Mouse (Mus musculus): ENCODE measurements around the gene Arhgap28. TPM values are rescaled to one million over a fixed set of nuclear protein-coding genes. Genes with fewer than 3 reads are reported as not detected.

Arhgap28 gene
- total RNA-seq, 2 experiments from 2014 or later, result 1.1 to 1.2 TPM

GRCm38 (mm10) chr17:67994861-67995260 is 9.1 kb downstream of the Arhgap28 start:
- no peak for DNase-seq

GRCm38 (mm10) chr17:67993371-67994045 is 10.4 kb downstream of the Arhgap28 start:
- intact Hi-C loops (cut with DNase I), result no loop called here

More at GRCm38 (mm10) chr17:67994861-67995260, 9.1 kb downstream of the Arhgap28 start:
- intact Hi-C loops (cut with DNase I), result no loop called here

GRCm38 (mm10) chr17:67989716-67990115 is 14.2 kb downstream of the Arhgap28 start:
- intact Hi-C loops (cut with DNase I), result no loop called here
- no peak for DNase-seq

More at GRCm38 (mm10) chr17:67993371-67994045, 10.4 kb downstream of the Arhgap28 start:
- no peak for DNase-seq

- DNase-seq, result peak; percentile 20 to 23
These were observed 14.8 kb downstream of the Arhgap28 start for GRCm38 (mm10) chr17:67988920-67989621.

GRCm38 (mm10) chr17:67985532-67985931 is 18.4 kb downstream of the Arhgap28 start:
- intact Hi-C loops (cut with DNase I), result no loop called here
- no peak for DNase-seq

More at GRCm38 (mm10) chr17:67988920-67989621, 14.8 kb downstream of the Arhgap28 start:
- intact Hi-C loops (cut with DNase I), result no loop called here

- intact Hi-C loops (cut with DNase I), result no loop called here
- no peak for DNase-seq
These were observed 23.3 kb downstream of the Arhgap28 start for GRCm38 (mm10) chr17:67980573-67980972.

- intact Hi-C loops (cut with DNase I), result no loop called here
- no peak for DNase-seq
These were observed 24.7 kb downstream of the Arhgap28 start for GRCm38 (mm10) chr17:67979248-67979647.

- DNase-seq, result peak; percentile 46 to 65
These were observed 25.1 kb downstream of the Arhgap28 start for GRCm38 (mm10) chr17:67978786-67979185.

GRCm38 (mm10) chr17:67976465-67976864 is 27.5 kb downstream of the Arhgap28 start:
- DNase-seq, result no peak
- intact Hi-C loops (cut with DNase I), result no loop called here

More at GRCm38 (mm10) chr17:67978786-67979185, 25.1 kb downstream of the Arhgap28 start:
- intact Hi-C loops (cut with DNase I), result no loop called here

- no peak for DNase-seq
- intact Hi-C loops (cut with DNase I), result no loop called here
These were observed 27.9 kb downstream of the Arhgap28 start for GRCm38 (mm10) chr17:67976027-67976426.

- DNase-seq, result no peak
- intact Hi-C loops (cut with DNase I), result no loop called here
These were observed 29.2 kb downstream of the Arhgap28 start for GRCm38 (mm10) chr17:67974679-67975078.

- no peak for DNase-seq
- intact Hi-C loops (cut with DNase I), result no loop called here
These were observed 36.9 kb downstream of the Arhgap28 start for GRCm38 (mm10) chr17:67966853-67967540.

GRCm38 (mm10) chr17:67962858-67963257 is 41.1 kb downstream of the Arhgap28 start:
- intact Hi-C loops (cut with DNase I), result no loop called here
- no peak for DNase-seq

GRCm38 (mm10) chr17:67962020-67962419 is 41.9 kb downstream of the Arhgap28 start:
- DNase-seq, result peak in 1 of 2 experiments; percentile 8
- intact Hi-C loops (cut with DNase I), result no loop called here

- intact Hi-C loops (cut with DNase I), result loop anchor here (5.0 kb wide), 1 partner anchor 43 kb away; the partner anchor contains the start of gene Arhgap28
- no peak for DNase-seq
These were observed 45.0 kb downstream of the Arhgap28 start for GRCm38 (mm10) chr17:67958909-67959308.

- intact Hi-C loops (cut with DNase I), result loop anchor here (5.0 kb wide), 1 partner anchor 45 kb away; the partner anchor contains the start of gene Arhgap28
- no peak for DNase-seq
These were observed 46.3 kb downstream of the Arhgap28 start for GRCm38 (mm10) chr17:67957603-67958002.

- intact Hi-C loops (cut with DNase I), result loop anchor here (5.0 kb wide), 1 partner anchor 46 kb away; the partner anchor contains the start of gene Arhgap28
These were observed 47.8 kb downstream of the Arhgap28 start for GRCm38 (mm10) chr17:67955876-67956690.

GRCm38 (mm10) chr17:67954961-67955360 is 49.0 kb downstream of the Arhgap28 start:
- DNase-seq, result no peak
- intact Hi-C loops (cut with DNase I), result loop anchor here (5.0 kb wide), 1 partner anchor 47 kb away; the partner anchor contains the start of gene Arhgap28

More at GRCm38 (mm10) chr17:67955876-67956690, 47.8 kb downstream of the Arhgap28 start:
- DNase-seq, result no peak

- intact Hi-C loops (cut with DNase I), result no loop called here
- no peak for DNase-seq
These were observed 53.3 kb downstream of the Arhgap28 start for GRCm38 (mm10) chr17:67950523-67951213.

Data from gastrocnemius, postnatal 36 days (tissue).